Mouse (Mus musculus) hindbrain, embryonic 16.5 days (tissue): Measurements from ENCODE around the gene Slamf7. TPM values are rescaled to one million over a fixed set of nuclear protein-coding genes. Genes with fewer than 3 reads are reported as not detected.

Experiments used
- ATAC-seq: fragments of 200-750 bp; cut with Nextera tagmentation; 2 replicates; pipeline ENCODE4 v1.8.0; 2017; ENCODE audit warnings: moderate TSS enrichment, moderate library complexity
- H3K27ac ChIP-seq: fragments of 300-500 bp; sonication (generic); 2 replicates; pipeline ENCODE4 v1.5.1; 2014; ENCODE audit warnings: low read depth, mild to moderate bottlenecking, control low read depth, low read length, moderate library complexity
- H3K27me3 ChIP-seq: fragments of 300-500 bp; sonication (generic); replicated peaks from 2 replicates; pipeline ENCODE4 v1.6.1; 2014; ENCODE audit warnings: low read length; ENCODE audit not compliant: control insufficient read depth, insufficient read depth
- H3K36me3 ChIP-seq: fragments of 300-500 bp; sonication (generic); 2 replicates; pipeline ENCODE4 v1.6.1; 2014; ENCODE audit warnings: mild to moderate bottlenecking, low read length, moderate library complexity, mixed read lengths; ENCODE audit not compliant: control insufficient read depth, insufficient read depth
- H3K4me1 ChIP-seq: fragments of 300-500 bp; sonication (generic); 2 replicates; pipeline ENCODE4 v1.6.1; 2014; ENCODE audit warnings: low read depth, low read length; ENCODE audit not compliant: control insufficient read depth, insufficient read depth
- H3K4me2 ChIP-seq: fragments of 300-500 bp; sonication (generic); 2 replicates; pipeline ENCODE4 v1.6.1; 2014; ENCODE audit warnings: mild to moderate bottlenecking, low read length, control low read depth, moderate library complexity
- H3K4me3 ChIP-seq: fragments of 300-500 bp; sonication (generic); 2 replicates; pipeline ENCODE4 v1.5.1; 2014; ENCODE audit warnings: mild to moderate bottlenecking, low read length, control low read depth, moderate library complexity
- H3K9ac ChIP-seq: fragments of 300-500 bp; sonication (generic); 2 replicates; pipeline ENCODE4 v1.6.1; 2014; ENCODE audit warnings: low read depth, mild to moderate bottlenecking, control low read depth, low read length, moderate library complexity
- H3K9me3 ChIP-seq: fragments of 300-500 bp; sonication (generic); 2 replicates; pipeline ENCODE4 v1.6.1; 2014; ENCODE audit warnings: mild to moderate bottlenecking, low read length, moderate library complexity; ENCODE audit not compliant: control insufficient read depth
- WGBS: fragments of 180-500 bp; shearing (Covaris S2); extraction: QIAGEN DNeasy Blood & Tissue Kit; methylation state at CpG from one replicate; pipeline ENCODE4 v1.1.7; 2014; 5-methylcytosine and 5-hydroxymethylcytosine counted together
- polyA plus RNA-seq: library from polyadenylated mRNA; unstranded; fragments of >200 nt; fragmentation: Nextera tagmentation; extraction: Ambion mirVana; gene quantifications from 2 replicates; pipeline ENCODE4 v1.2.1, GENCODE M21; 2015

Gene Slamf7
- polyA plus RNA-seq, 1 experiment from 2014 or later, result not detected

- Histone ChIP-seq H3K4me3 (no peak overlapping the region), H3K27me3 (no peaks in the 10 kb centered on the region), H3K9ac (no peak overlapping the region), H3K9me3 (no peaks in the 10 kb centered on the region), H3K36me3 (no peaks in the 10 kb centered on the region), H3K27ac (no peak overlapping the region), H3K4me2 (no peak overlapping the region), H3K4me1 (no peaks in the 10 kb centered on the region)
- WGBS, result 75% methylated on average over 5 of the region's 5 CpGs
- ATAC-seq, result no peak
Measured at GRCm38 (mm10) chr1:171646429-171646940, 6.3 kb downstream of the Slamf7 start.

DNA sequence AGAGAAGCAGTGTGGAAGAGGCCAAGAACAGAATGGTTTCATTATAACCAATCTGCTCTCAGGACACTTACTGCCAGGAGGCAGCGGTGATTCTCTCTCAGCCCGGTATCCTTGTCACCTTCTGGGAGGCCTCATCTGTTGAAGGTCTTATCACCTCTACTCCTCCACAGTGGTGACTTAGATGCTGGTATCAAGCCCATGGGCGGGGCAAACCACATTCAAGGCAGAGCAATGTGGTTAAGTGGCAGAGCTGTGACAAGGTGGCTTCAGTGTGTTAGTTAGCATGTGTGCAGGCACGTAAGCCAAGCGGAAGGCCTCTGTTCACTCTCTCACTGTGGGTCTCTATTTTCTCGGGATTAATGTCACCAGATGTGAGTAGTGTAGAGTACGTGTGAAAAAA lies 9.2 kb downstream of the Slamf7 start:
- no peak overlapping the region for H3K4me2 ChIP-seq
- no peak for ATAC-seq
- no peak overlapping the region for H3K27ac ChIP-seq
- H3K27me3 ChIP-seq, result no peaks in the 10 kb centered on the region
- no peak overlapping the region for H3K4me3 ChIP-seq
- WGBS, result 90% methylated on average over 7 of the region's 7 CpGs
- H3K4me1 ChIP-seq, result no peaks in the 10 kb centered on the region
- no peaks in the 10 kb centered on the region for H3K9me3 ChIP-seq
- no peaks in the 10 kb centered on the region for H3K36me3 ChIP-seq
- H3K9ac ChIP-seq, result no peak overlapping the region

DNA sequence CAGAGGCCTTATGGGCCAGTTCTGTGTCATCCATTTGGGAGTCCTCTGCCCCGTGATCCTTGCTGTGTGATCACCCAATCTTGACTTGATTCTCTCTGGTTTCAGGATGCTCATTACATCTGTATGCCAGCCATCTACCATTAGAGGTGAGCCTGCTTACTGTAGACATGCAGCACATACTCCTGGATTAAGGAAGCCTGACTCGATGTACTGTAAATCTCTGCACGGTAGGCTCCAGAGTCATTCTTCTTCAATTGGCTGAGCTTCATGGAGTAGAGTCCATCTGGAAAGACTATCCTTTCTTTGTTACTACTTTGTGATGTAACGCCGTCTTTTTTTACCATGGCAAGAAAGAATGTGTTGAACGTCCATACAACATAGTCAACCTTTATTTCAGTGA lies 12.0 kb downstream of the Slamf7 start:
- WGBS, result 90% methylated on average over 6 of the region's 6 CpGs
- Histone ChIP-seq H3K9me3 (no peaks in the 10 kb centered on the region), H3K4me3 (no peak overlapping the region), H3K9ac (no peak overlapping the region), H3K4me1 (no peaks in the 10 kb centered on the region), H3K27ac (no peak overlapping the region), H3K27me3 (no peaks in the 10 kb centered on the region), H3K4me2 (no peak overlapping the region), H3K36me3 (no peaks in the 10 kb centered on the region)
- ATAC-seq, result no peak

DNA sequence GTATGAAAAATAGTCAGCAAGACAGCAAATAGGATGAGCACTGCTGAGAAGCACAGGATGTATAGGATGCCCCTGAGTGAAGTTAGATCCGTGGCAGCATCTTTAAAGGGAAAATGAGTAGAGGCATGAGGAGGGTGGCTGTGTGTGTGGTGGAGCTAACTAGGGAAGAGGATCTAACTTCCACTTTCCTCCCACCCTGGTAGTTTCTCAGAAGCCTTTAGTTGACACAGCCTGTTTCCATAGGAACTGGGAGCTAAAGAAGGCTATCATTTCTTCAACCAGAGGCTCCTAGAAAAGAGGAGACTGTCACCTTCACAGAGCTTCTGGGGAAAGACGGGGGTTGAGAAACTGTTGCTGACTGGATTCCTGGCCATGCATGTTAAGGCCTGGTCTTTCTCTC lies 14.1 kb downstream of the Slamf7 start:
- Histone ChIP-seq H3K27ac (no peak overlapping the region), H3K4me2 (no peak overlapping the region), H3K4me1 (no peaks in the 10 kb centered on the region), H3K27me3 (no peaks in the 10 kb centered on the region), H3K9ac (no peak overlapping the region), H3K36me3 (no peaks in the 10 kb centered on the region), H3K4me3 (no peak overlapping the region), H3K9me3 (no peaks in the 10 kb centered on the region)
- no peak for ATAC-seq
- WGBS, result 77% methylated on average over 2 of the region's 2 CpGs

DNA sequence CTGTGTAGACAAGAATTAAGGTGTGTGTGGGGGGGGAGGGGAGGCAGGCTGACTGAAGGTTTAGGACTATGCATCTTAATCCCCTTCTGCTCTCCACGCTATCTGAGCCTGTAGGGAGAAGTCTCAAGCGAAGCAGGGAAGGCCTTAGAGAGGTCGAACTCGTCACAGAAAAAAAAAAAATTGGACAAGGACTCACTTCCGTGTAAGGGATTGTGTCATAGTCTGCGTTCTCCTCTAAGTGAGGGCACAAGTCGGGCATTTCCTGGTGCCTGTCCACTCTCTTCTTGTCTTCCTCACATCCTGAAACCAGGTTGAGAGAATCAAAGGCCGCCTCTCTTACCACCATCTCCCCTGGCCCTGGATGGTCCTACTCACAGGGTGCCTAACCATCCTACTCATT lies 15.7 kb downstream of the Slamf7 start:
- Histone ChIP-seq H3K9me3 (no peaks in the 10 kb centered on the region), H3K36me3 (no peaks in the 10 kb centered on the region), H3K4me2 (no peak overlapping the region), H3K27ac (no peak overlapping the region), H3K4me3 (no peak overlapping the region), H3K9ac (no peak overlapping the region), H3K27me3 (no peaks in the 10 kb centered on the region), H3K4me1 (no peaks in the 10 kb centered on the region)
- WGBS, result 89% methylated on average over 8 of the region's 8 CpGs
- no peak for ATAC-seq

DNA sequence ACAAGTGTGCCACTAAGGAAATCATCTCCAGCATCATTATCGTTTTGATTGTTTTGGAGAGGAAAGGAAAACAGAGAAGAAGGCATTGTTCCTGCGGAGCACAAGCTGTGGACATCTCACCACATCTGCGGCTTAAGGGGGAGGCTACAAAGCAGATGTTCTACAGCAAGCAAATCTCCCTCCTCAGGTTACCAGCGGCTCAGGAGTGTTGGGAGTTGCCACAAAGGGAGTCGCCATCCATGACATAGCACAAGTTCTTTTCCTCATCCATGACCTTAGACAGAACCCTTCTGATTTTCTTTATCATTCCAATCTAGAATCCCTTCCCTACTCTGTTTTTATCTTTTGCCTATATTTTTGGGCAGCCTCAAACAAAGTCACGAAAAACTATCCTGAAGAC lies 17.1 kb downstream of the Slamf7 start:
- no peaks in the 10 kb centered on the region for H3K27me3 ChIP-seq
- H3K27ac ChIP-seq, result no peak overlapping the region
- H3K9me3 ChIP-seq, result no peaks in the 10 kb centered on the region
- no peak overlapping the region for H3K9ac ChIP-seq
- no peaks in the 10 kb centered on the region for H3K36me3 ChIP-seq
- WGBS, result 70% methylated on average over 6 of the region's 6 CpGs
- H3K4me2 ChIP-seq, result no peak overlapping the region
- H3K4me3 ChIP-seq, result no peak overlapping the region
- H3K4me1 ChIP-seq, result no peaks in the 10 kb centered on the region
- no peak for ATAC-seq

- no peak overlapping the region for H3K4me3 ChIP-seq
- no peaks in the 10 kb centered on the region for H3K9me3 ChIP-seq
- WGBS, result 72% methylated on average over 2 of the region's 2 CpGs
- no peaks in the 10 kb centered on the region for H3K27me3 ChIP-seq
- no peak overlapping the region for H3K27ac ChIP-seq
- no peak overlapping the region for H3K9ac ChIP-seq
- ATAC-seq, result no peak
- no peaks in the 10 kb centered on the region for H3K36me3 ChIP-seq
- H3K4me2 ChIP-seq, result no peak overlapping the region
- no peaks in the 10 kb centered on the region for H3K4me1 ChIP-seq
Measured at GRCm38 (mm10) chr1:171631447-171631846, 21.4 kb downstream of the Slamf7 start.

DNA sequence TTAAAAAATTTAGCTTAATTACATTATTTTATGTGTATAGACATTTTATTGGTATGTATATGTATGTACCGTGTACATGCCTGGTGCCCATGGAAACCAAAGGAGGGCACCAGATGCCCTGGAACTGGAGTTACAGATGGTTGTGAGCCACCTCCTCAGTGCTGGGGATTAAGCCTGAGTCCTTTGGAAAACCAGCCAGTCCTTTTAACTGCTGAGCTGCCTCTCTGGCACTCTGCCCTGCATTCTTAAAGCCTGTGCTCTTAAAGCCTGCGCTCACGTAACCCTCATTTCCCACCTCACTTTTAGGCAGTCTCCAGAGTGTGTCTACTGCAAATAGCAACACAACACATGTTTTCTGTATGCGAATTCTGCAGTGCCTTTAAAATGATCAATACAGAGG lies 21.9 kb downstream of the Slamf7 start:
- no peaks in the 10 kb centered on the region for H3K27me3 ChIP-seq
- H3K27ac ChIP-seq, result no peak overlapping the region
- H3K36me3 ChIP-seq, result no peaks in the 10 kb centered on the region
- H3K4me3 ChIP-seq, result no peak overlapping the region
- ATAC-seq, result no peak
- H3K4me1 ChIP-seq, result no peaks in the 10 kb centered on the region
- no peaks in the 10 kb centered on the region for H3K9me3 ChIP-seq
- H3K4me2 ChIP-seq, result no peak overlapping the region
- H3K9ac ChIP-seq, result no peak overlapping the region
- WGBS, result 72% methylated on average over 4 of the region's 4 CpGs

DNA sequence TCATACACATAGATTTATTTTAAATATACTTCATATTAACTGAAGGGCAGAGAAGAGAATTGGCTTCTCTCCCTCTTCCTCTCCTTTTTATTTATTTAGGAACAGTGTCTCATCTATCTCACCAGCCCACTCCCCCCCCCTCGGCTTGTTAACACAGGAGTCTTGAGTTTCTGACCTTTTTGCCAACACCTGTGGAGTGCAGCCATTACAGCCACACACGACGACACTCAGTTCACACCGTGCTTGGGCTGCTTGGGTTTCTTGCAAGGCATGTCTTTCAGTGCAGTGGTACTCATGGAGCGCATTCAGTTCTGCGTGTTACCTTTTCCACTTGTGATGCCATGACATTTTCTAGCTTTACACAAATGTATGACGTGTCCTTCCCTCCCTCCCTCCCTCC lies 22.8 kb downstream of the Slamf7 start:
- Histone ChIP-seq H3K4me2 (no peak overlapping the region), H3K4me3 (no peak overlapping the region), H3K27me3 (no peaks in the 10 kb centered on the region), H3K27ac (no peak overlapping the region), H3K9me3 (no peaks in the 10 kb centered on the region), H3K4me1 (no peaks in the 10 kb centered on the region), H3K9ac (no peak overlapping the region), H3K36me3 (no peaks in the 10 kb centered on the region)
- WGBS, result 82% methylated on average over 7 of the region's 7 CpGs
- ATAC-seq, result no peak

GRCm38 (mm10) chr1:171629168-171629567 lies 23.7 kb downstream of the Slamf7 start:
- WGBS, result 86% methylated on average over 6 of the region's 6 CpGs
- H3K4me2 ChIP-seq, result no peak overlapping the region
- no peaks in the 10 kb centered on the region for H3K27me3 ChIP-seq
- no peaks in the 10 kb centered on the region for H3K4me1 ChIP-seq
- H3K36me3 ChIP-seq, result no peaks in the 10 kb centered on the region
- ATAC-seq, result no peak
- H3K27ac ChIP-seq, result no peak overlapping the region
- no peak overlapping the region for H3K9ac ChIP-seq
- no peak overlapping the region for H3K4me3 ChIP-seq
- H3K9me3 ChIP-seq, result no peaks in the 10 kb centered on the region
